Mouse (Mus musculus) left cerebral cortex, adult 8-10 months (tissue): ENCODE measurements at regions not wholly inside any gene's neighbourhood (a gene's known extent, or its start where the extent isn't known, plus 50 kb on each side); places are given as distances from the start of the nearest gene placed in this dataset.
"Not testable (repeated sequence)": the region's sequence is repeated elsewhere in the genome, so short reads cannot be mapped to it uniquely, and the experiment has no call there.

ENCODE experiments used
- DNase-seq, 2 experiments: peaks; one replicate each; pipeline ENCODE4 v3.0.0; 2022; ENCODE audit warnings: low spot score in 2 of 2

GRCm38 (mm10) chr10:96240591-96240990, 104.2 kb downstream of the Gm5426 start:
- no peak for DNase-seq

GRCm38 (mm10) chr10:96253671-96254070, 117.3 kb downstream of the Gm5426 start:
- no peak for DNase-seq

- no peak for DNase-seq
Observed at GRCm38 (mm10) chr10:96254250-96254862, 118.0 kb downstream of the Gm5426 start.

GRCm38 (mm10) chr10:96257935-96258334, 121.5 kb downstream of the Gm5426 start:
- no peak for DNase-seq

- no peak for DNase-seq
Observed at GRCm38 (mm10) chr10:96259242-96259641, 122.8 kb downstream of the Gm5426 start.

DNA sequence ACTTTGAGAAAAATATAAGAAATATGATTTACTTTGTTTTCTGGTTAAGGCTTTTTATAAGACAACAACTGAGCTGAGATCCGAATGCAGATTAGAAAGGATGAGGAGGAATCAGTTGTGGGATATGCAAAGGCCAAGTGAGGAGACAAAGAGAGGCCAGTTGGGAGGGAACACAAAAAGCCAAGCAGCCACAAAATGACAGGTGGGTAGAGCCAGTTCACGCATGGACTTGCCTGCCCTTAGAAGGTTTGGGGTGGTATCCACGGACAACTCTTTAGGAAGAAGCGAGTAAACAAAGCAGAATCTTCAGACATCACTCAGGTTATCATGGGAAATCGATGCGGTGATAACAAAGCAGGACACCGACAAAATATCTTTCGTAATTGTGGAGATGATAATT, 123.2 kb downstream of the Gm5426 start:
- no peak for DNase-seq

- no peak for DNase-seq
Observed at GRCm38 (mm10) chr10:96263544-96263943, 127.1 kb downstream of the Gm5426 start.

DNA sequence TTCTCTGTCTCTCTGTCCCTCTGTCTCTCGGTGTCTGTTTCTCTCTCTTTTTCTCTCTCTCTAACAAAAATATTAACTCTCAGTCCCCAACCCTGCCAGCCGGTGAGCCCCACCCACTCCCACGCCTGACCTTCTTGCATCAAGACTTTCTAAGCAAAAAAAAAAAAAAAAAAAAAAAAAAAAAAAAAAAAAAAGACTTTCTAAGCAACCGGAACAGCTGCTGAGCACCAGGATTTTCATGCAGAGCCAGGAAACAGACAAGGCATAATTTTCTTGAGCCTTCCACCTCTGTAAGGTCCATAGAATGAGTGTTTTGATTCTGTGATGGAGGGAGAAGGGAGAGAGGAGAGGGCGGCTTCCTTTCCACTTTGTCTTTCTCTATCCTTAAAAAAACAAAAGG, 128.0 kb downstream of the Gm5426 start:
- no peak for DNase-seq

GRCm38 (mm10) chr10:96264866-96265265, 128.5 kb downstream of the Gm5426 start:
- no peak for DNase-seq

GRCm38 (mm10) chr10:96266100-96266735, 129.8 kb downstream of the Gm5426 start:
- DNase-seq, result no peak

DNA sequence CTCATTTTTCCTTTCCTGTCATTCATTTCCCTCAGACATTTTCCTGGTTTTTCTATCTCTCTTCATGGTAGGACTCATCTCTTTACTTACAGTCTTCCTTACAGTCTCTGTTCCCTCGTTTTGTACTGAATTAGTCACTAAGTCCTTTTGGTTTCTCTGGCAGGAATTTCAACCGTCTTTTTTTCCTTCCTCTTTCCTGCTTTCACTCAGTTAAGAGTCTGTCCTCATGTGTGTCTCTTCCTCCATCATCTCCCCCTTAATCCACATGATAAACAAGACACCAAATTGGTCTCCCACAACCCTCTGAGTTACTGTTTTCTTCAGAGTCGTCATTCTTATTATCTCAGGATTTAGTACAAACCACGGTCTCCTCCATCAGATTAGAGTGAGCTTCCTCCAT, 131.2 kb downstream of the Gm5426 start:
- DNase-seq, result no peak

GRCm38 (mm10) chr10:96273607-96274365, 137.4 kb downstream of the Gm5426 start:
- DNase-seq, result no peak

DNA sequence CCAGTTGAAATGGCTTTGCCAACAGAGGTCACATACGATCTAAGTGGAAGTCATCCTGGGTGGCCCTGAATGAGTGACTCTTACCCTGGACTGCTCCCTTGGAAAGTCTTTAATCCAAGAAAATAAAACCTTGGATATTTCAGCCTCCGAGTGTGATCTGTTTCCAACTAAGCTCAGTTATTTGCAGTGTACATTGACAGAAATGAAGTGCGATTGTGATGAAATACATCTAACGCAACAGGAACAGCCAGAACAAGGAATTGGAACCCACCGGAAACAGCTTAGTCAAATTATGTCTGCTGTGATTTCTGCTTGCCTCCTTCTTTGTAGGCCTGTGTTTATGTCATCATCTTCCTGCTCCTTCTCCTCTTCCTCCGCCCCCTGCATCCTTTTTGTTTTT, 143.7 kb downstream of the Gm5426 start:
- no peak for DNase-seq

- no peak for DNase-seq
Observed at GRCm38 (mm10) chr10:96285407-96286093, 149.1 kb downstream of the Gm5426 start.

- no peak for DNase-seq
Observed at GRCm38 (mm10) chr10:96286094-96286485, 149.7 kb downstream of the Gm5426 start.

- DNase-seq, result not testable (repeated sequence)
Observed at GRCm38 (mm10) chr10:96289005-96289404, 152.6 kb downstream of the Gm5426 start.

- no peak for DNase-seq
Observed at GRCm38 (mm10) chr10:96293622-96294021, 157.2 kb downstream of the Gm5426 start.

GRCm38 (mm10) chr10:96294666-96295065, 158.3 kb downstream of the Gm5426 start:
- DNase-seq, result no peak

DNA sequence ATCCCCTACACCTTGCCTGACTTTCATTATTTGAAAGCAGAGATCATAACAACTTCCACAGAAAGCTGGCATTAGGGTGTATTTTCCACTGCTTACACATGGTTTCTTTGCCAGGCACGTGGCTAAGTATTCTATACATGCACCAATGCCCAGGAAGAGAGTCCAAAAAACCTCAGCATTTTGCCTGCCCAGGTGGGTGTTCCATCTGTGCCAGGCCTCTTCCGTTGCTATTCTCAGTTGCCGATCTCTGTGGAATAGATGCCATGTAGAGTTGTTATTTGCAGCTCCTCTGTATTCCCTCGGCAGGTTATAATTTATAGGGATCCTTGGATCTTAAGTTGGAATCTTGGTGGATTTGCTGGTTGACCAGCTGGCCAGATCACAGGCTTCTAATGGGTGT, 161.3 kb downstream of the Gm5426 start:
- peak in 1 of 2 experiments; percentile 44 for DNase-seq

DNA sequence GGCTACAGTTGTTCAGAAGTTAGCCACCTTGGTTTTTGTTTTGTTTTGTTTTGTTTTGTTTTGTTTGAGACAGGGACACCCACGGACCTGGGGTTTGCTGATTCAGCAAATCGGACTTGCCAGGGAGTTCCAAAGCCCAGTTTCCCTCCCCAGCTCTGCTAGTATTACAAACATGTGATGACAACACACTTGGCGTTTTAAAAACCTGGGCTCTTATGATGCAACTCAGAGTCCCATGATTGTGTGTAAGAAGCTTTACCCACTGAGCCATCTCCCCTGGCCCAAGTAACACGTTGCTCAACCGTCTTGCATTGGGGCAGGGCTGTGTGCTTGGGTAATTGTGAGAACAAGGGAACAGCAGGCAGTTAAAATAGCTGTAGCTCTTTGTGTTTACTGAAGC, 162.2 kb downstream of the Gm5426 start:
- no peak for DNase-seq

GRCm38 (mm10) chr10:96305701-96306100, 169.3 kb downstream of the Gm5426 start:
- DNase-seq, result no peak
